Mouse (Mus musculus): ENCODE results near the gene Sdc3.

Sdc3 gene

GRCm38 (mm10) chr4:130874601-130875000 lies 82.3 kb downstream of the Sdc3 start:
- in situ Hi-C loops (cut with MboI, MseI): loop anchor here (10.0 kb wide), 1 partner anchor 90 kb away; no protein-coding TSS in a partner anchor
